Mouse (Mus musculus) layer of hippocampus, adult 18-20 months (tissue): ENCODE measurements around the gene 4933417A18Rik. TPM values are rescaled to one million over a fixed set of nuclear protein-coding genes. Genes with fewer than 3 reads are reported as not detected.
"Not testable (repeated sequence)": the region's sequence is repeated elsewhere in the genome, so short reads cannot be mapped to it uniquely, and the experiment has no call there.

Experiments used
- DNase-seq, 2 experiments: peaks; one replicate each; pipeline ENCODE4 v3.0.0; 2022; ENCODE audit warnings: low spot score in 2 of 2
- total RNA-seq, 2 experiments: library from RNA; stranded (reverse); gene quantifications; 2 replicates each; pipeline ENCODE4 v1.2.3; 2021

Gene 4933417A18Rik
- total RNA-seq, 2 experiments from 2014 or later = not detected

DNA sequence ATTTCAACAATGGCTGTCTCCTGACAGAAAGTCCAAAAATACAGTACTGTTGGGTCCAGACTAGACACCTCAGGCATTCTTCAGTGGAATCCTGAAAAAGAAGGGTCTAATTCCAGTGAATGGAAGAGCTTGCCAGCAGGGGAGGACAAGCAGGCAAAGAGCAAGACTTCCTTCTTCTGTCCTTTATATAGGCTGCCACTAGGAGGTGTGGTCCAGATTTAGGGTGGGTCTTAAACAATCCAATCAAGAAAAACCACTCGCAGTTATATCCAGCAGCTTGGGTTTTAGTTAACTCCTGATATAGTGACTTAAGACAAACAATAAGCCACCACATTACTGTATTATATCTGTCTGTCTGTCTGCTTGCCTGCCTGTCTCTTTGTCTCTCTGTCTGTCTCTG, 49.6 kb downstream of the 4933417A18Rik start:
- DNase-seq = no peak

DNA sequence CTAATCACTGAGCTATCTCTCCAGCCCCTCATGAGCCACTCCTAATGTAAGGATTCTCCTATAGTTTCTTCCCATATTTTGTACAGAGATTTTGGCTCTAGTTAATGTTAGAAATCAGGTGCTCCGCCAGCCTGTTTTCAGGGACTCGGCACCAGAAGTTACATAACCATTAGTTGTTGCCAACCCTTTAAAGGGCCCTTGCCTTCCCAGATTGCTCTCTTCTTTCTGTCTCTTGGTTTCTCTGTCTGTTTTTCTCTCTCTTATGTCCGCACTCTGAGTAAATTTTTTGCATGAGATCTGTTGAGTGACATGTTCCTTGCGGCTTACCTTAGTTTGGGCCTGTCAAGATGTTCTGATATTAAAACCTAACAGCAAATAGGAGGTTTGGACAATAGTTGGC, 51.9 kb downstream of the 4933417A18Rik start:
- peak in 1 of 2 experiments; percentile 9 for DNase-seq

DNA sequence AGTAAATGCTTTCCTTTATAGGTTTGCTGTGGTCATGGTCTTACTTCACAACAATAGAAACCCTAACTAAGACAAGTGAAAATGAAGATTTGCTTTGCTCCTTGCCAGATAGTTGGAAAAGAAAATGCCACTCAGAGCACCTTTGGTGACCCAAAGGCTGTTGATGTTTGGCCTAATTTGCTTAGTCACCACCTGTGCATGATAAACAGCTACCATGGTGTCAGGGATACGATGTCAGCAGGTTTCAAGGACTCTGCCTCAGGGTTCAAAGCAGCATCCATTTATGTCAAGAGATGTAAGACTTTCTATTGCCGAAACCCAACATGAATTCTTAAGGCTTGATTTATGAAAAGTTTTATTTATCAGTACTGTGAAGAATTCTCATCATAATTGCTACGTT, 53.2 kb downstream of the 4933417A18Rik start:
- DNase-seq = no peak

DNA sequence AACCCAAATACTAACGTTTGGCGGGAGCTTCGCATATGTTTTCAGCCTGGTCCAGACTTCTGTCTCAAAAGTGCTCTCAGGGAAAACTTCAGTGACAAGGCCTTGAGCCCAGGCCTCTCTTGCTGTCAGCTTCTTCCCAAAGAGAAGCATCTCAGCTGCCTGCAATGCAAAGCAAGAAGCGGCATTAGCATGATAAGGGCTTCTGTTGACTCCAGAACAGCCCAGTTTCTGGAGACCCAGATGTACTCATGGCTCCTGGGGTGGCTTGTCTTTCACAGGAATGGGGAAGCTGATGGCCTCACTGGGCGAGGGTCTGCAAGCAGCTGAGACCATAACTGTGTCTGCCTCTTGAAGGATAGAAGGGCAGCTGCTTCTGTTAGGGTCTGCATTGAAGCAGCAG, 54.4 kb downstream of the 4933417A18Rik start:
- DNase-seq = not testable (repeated sequence)

DNA sequence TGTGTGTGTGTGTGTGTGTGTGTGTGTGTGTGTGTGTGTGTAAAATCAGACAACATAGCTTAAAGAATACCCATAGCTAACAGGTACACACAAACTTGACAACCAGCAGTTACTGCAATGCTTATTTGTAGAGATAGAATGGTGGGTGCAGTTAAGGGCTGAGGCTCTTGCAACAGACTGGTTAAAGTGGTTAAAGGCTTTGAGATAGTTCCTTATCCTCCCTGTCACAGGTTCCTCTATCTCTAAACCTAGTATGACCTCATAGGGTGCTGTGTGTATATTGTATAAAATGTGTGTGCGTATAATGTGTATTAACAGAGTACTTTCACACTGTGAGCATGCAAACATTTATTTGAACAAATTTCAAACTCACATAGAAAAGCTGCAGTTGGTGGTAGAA, 59.3 kb downstream of the 4933417A18Rik start:
- DNase-seq = not testable (repeated sequence)

DNA sequence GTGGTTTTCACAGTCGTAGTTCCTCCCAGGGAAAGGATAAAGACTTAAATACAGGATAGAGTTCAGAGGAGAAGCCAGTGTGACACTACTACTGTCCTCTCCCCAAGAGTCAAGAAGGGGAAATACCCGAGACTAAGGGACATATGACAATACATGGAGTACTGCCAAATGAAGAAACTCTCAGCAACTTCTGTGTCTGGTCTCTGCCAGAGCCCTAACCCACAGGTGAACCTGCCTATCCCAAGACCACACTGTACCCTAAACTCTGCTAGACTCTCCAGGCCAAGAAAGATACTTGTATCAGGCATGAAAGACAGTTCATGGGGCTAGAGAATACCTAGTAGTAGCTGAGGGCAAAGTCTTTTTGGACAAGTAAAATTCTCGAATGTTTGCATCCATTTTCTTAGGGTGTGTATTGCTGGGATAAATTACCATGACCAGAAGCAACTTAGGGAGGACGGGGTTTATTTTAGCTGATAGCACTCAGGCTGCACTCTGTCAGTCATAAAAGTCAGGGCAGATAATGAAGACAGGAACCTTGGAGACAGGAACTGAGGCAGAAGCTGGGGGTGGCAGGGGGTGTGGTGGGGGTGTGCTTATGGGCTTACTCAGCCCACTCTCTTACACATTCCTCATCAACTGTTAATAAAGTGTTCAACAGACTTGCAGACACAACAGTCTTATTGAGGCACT, 67.5 kb downstream of the 4933417A18Rik start:
- no peak for DNase-seq

DNA sequence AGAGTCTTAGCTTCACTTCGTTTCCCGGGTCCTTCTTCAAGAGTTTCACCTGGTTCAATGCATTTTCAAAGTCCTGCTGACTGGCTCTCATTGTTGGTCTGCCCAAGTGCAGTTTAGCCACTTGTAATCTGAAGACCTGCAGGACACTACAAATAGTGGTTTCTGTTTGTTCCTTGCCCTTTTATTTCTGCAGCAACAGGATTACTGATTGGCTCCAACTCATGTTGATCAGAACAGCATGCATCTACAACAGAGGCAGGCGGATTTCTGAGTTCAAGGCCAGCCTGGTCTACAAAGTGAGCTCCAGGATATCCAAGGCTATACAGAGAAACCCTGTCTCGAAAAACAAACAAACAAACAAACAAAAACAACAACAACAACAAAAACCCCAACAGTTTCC, 68.9 kb downstream of the 4933417A18Rik start:
- DNase-seq = no peak

DNA sequence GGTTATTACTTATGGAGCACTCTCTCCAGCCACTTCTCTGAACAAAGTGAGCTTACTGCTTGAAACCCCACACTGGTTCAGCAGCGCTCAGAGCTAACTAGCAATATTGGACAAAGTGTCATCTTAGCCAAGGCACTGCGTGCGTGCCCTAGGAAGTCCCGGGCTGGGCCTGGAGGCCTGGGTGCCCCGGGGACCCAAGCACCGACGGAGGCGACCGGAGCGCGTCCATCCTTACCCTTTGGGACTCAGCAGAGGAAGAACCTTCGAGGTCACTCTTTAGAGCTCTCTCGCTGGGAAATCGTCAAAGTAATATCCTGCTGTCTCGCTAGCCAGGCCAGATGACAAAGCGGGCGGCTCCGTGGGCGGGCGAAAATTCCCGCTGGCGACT, 69.4 kb downstream of the 4933417A18Rik start:
- no peak for DNase-seq

DNA sequence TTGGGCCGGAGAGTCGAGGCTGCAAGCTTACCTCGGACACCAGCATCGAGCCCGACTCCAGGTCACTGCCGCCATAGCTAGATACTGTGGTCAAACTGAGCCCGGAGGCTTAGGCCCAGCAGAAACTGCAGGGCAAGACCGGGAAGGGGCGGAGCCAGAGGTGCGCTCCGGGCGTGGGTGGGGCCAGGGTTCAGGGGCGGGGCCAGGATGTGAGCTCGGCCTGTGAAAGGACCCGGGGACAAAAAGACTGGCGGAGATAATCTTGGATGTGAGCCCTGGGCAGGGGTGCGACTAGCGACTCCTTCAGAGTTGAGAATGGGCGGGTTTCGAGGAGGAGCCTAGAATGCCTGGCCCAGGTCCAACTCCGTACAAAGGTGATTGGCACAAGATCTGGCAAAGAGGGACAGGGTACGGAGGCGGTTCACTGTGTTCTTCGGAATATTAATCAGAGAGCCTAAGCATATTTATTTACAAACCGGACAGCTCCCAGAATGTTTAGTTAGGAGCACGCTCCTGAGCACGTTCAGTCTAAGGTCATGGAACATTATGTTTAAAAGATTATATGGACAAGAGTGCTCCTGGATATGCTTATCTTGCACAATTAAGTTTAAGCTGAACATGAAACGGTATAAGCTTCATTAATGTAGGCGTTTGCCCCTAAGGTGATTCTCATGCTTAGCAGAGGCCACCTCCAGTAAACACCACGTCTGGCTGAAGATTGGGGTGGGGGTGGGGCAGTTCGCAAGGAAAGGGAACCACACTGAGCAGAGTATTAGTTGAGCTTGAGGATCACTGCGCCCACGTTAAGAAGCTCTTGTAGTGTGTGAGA, 70.0 kb downstream of the 4933417A18Rik start:
- DNase-seq = peak; percentile 72 to 86

DNA sequence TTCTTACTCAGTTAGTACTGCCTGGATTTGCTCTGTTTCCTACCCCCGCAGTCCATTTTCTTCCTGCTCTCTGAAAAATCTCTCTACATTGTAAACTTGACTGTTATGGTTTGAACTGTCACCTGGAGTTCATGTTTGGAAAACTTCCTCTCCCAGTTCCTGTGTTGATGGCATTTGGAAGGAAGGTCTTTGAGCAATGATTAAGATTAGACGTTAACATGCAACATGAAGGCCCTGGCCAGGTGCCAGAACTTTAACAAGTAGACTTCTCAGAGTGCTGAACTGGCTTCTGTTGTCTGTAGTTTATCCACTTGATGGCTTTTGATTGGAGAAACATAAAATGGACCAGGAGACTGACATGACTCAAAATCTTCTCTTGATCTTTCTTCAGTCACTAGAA, 71.7 kb downstream of the 4933417A18Rik start:
- DNase-seq = no peak

Other genes starting within 250 kb of the 4933417A18Rik start
- not detected for gene Fam50b, start 189.6 kb upstream of the 4933417A18Rik start, total RNA-seq
- 10 to 100 TPM; 86.1 to 90.0 TPM for gene Prpf4b, start 49.1 kb upstream of the 4933417A18Rik start, total RNA-seq
- 1 to 10 TPM in 1 of 2 experiments, under 1 TPM in 1; 0.97 to 1.4 TPM for gene Fam217a, start 99 bp upstream of the 4933417A18Rik start, total RNA-seq
- 1 to 10 TPM in 1 of 2 experiments, under 1 TPM in 1; 0.89 to 1.1 TPM for gene Eci3, start 39.4 kb downstream of the 4933417A18Rik start, total RNA-seq
- 10 to 100 TPM; 44.0 to 49.8 TPM for gene Eci2, start 102.7 kb downstream of the 4933417A18Rik start, total RNA-seq